ENCODE assay signal across 8 mouse cellular contexts in the genomic region with DNA sequence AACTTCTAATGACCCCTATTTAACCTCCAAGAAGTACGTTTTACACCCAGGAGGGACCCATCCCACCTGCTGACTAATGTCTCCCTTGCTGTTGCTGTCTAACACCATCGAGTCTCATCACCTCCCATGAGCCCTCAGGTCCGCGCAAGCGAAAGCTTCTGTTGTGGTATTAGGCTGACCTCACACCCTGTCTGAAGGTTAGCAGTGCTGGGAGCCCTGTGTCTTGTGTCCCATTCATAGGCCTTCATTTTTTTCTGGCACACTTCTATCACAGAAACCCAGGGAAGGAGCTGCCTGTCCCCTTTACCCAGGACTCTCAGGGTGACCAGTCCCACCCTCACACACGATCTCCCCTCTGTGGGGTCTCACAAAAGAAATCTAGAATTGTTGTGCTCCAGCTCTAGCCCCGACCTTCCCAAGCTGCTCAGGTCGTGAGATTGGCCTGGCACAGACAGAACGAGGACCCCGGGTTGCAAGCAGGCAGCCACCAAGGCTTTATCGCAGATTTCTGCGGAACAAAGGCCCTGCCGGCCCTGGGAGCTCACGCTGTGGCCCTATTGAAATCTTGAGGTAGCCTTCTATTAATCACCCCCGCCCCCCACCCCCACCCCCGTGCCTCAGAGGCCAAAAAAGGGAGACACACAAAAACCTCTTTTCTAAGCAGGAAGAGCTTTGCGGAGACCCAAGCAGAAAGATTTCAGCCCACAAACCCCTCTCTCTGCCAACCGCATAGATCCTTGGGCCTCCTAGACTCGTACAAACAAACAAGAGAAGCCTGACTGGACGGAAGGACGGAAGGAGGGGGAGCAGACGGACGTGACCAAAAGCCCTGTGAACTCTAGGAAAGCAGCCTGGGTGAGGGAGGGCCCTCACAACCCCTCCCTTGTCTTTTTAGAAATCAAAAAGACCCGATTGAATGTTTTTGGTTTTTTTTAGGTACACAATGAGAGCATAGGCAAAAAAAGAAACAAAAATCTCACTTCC. TPM values are rescaled to one million over a fixed set of nuclear protein-coding genes. Genes with fewer than 3 reads are reported as not detected.
DNase-seq lines count a peak whose midpoint lies in the region; ATAC-seq lines count a peak whose summit lies in the region.

No protein-coding gene starts in this region.

- H3K27ac ChIP-seq in kidney, embryonic 14.5 days (ENCODE audit: low read depth, low read length): peak overlapping the region; percentile 56; the same call in 1 of the 2 replicates
- peak overlapping the region; percentile 71 for H3K27ac ChIP-seq in embryonic facial prominence, embryonic 15.5 days (replicated peaks)
- H3K27ac ChIP-seq in limb, embryonic 10.5 days: peak overlapping the region; percentile 93
- H3K27ac ChIP-seq in midbrain, embryonic 14.5 days (replicated peaks; ENCODE audit: low read depth, low read length): peak overlapping the region; percentile 87

- no peaks in the 10 kb centered on the region for H3K27me3 ChIP-seq in kidney, embryonic 14.5 days (ENCODE audit: control insufficient read depth, insufficient read depth, low read length)
- no peaks in the 10 kb centered on the region for H3K27me3 ChIP-seq in embryonic facial prominence, embryonic 15.5 days
- no peaks in the 10 kb centered on the region for H3K27me3 ChIP-seq in limb, embryonic 10.5 days (ENCODE audit: low read depth, poor library complexity, severe bottlenecking)
- H3K27me3 ChIP-seq in midbrain, embryonic 14.5 days (ENCODE audit: control insufficient read depth, insufficient read depth, low read length): no peaks in the 10 kb centered on the region

- H3K4me3 ChIP-seq in kidney, embryonic 14.5 days (ENCODE audit: low read length): no peak overlapping the region
- no peak overlapping the region for H3K4me3 ChIP-seq in embryonic facial prominence, embryonic 15.5 days (replicated peaks)
- peak overlapping the region; percentile 27 for H3K4me3 ChIP-seq in limb, embryonic 10.5 days
- H3K4me3 ChIP-seq in midbrain, embryonic 14.5 days (replicated peaks; ENCODE audit: low read depth, low read length): no peak overlapping the region

- peaks cover 8% of the 10 kb centered on the region; the same call in 1 of the 2 replicates for H3K4me1 ChIP-seq in kidney, embryonic 14.5 days (ENCODE audit: control insufficient read depth, insufficient read depth, low read length)
- H3K4me1 ChIP-seq in embryonic facial prominence, embryonic 15.5 days: peaks cover 19% of the 10 kb centered on the region
- peaks cover 34% of the 10 kb centered on the region for H3K4me1 ChIP-seq in limb, embryonic 10.5 days
- H3K4me1 ChIP-seq in midbrain, embryonic 14.5 days (ENCODE audit: control insufficient read depth, insufficient read depth, low read length): peaks cover 22% of the 10 kb centered on the region

- WGBS in kidney, embryonic 14.5 days: 16% methylated on average over 24 of the region's 24 CpGs
- 24% methylated on average over 24 of the region's 24 CpGs for WGBS in embryonic facial prominence, embryonic 15.5 days
- WGBS in limb, embryonic 10.5 days: 16% methylated on average over 24 of the region's 24 CpGs
- 2% methylated on average over 24 of the region's 24 CpGs for WGBS in midbrain, embryonic 14.5 days

- intact Hi-C loops in gastrocnemius, postnatal 36 days (cut with DNase I): no loop called here

- peak overlapping the region; percentile 25; the same call in 1 of the 2 replicates for H3K4me2 ChIP-seq in kidney, embryonic 14.5 days (replicated peaks; ENCODE audit: low read depth, low read length)
- no peak overlapping the region for H3K4me2 ChIP-seq in embryonic facial prominence, embryonic 15.5 days (replicated peaks)
- no peak overlapping the region for H3K4me2 ChIP-seq in midbrain, embryonic 14.5 days (ENCODE audit: low read length)

- H3K9me3 ChIP-seq in kidney, embryonic 14.5 days (ENCODE audit: control insufficient read depth, low read length): peaks cover 2% of the 10 kb centered on the region; the same call in 1 of the 2 replicates
- no peaks in the 10 kb centered on the region for H3K9me3 ChIP-seq in embryonic facial prominence, embryonic 15.5 days (replicated peaks)
- H3K9me3 ChIP-seq in limb, embryonic 10.5 days (replicated peaks): no peaks in the 10 kb centered on the region
- H3K9me3 ChIP-seq in midbrain, embryonic 14.5 days (ENCODE audit: control insufficient read depth, low read length): no peaks in the 10 kb centered on the region

- DNase-seq in kidney, adult 18-20 months: no peak
- DNase-seq in limb, embryonic 10.5 days (ENCODE audit: low spot score): peak; percentile 54
- peak; percentile 76 for DNase-seq in midbrain, embryonic 14.5 days
- no peak for DNase-seq in gastrocnemius, postnatal 36 days
- no peak for DNase-seq in adrenal gland, postnatal 25 days
- no peak for DNase-seq in right cerebral cortex, adult 2 months (ENCODE audit: low spot score in 2 of 2)

- ATAC-seq in kidney, embryonic 14.5 days (ENCODE audit: low FRiP score, low TSS enrichment): no peak
- ATAC-seq in embryonic facial prominence, embryonic 15.5 days (ENCODE audit: insufficient number of reproducible peaks, low FRiP score, low TSS enrichment, low read depth): no peak
- ATAC-seq in midbrain, embryonic 14.5 days (ENCODE audit: low FRiP score, low TSS enrichment): peak; percentile 15; the same call in 1 of the 2 replicates

- peak overlapping the region; percentile 40; the same call in 1 of the 2 replicates for H3K9ac ChIP-seq in kidney, embryonic 14.5 days (ENCODE audit: low read depth, low read length)
- no peak overlapping the region for H3K9ac ChIP-seq in embryonic facial prominence, embryonic 15.5 days
- peak overlapping the region; percentile 24; the same call in 1 of the 2 replicates for H3K9ac ChIP-seq in midbrain, embryonic 14.5 days (replicated peaks; ENCODE audit: low read length)

- no peaks in the 10 kb centered on the region for H3K36me3 ChIP-seq in kidney, embryonic 14.5 days (ENCODE audit: control insufficient read depth, insufficient read depth, low read length)
- no peaks in the 10 kb centered on the region for H3K36me3 ChIP-seq in embryonic facial prominence, embryonic 15.5 days
- H3K36me3 ChIP-seq in limb, embryonic 10.5 days: peaks cover 13% of the 10 kb centered on the region
- H3K36me3 ChIP-seq in midbrain, embryonic 14.5 days (ENCODE audit: control insufficient read depth, insufficient read depth, low read length): no peaks in the 10 kb centered on the region

RNA-seq across cellular contexts. Expression of gene Foxk1, which starts 29.8 kb away (rescaled TPM):
- 4.4 and 6.5 TPM in 2 replicates for polyA plus RNA-seq in kidney, embryonic 14.5 days (2014; fragmentation: Nextera tagmentation; extraction: Ambion mirVana)
- polyA plus RNA-seq in embryonic facial prominence, embryonic 15.5 days (2015; fragmentation: Nextera tagmentation; extraction: Ambion mirVana): 6.5 and 6.6 TPM in 2 replicates
- 3.5 and 4.5 TPM in 2 replicates for polyA plus RNA-seq in limb, embryonic 10.5 days (2016; fragmentation: Nextera tagmentation; extraction: Ambion mirVana)
- polyA plus RNA-seq in midbrain, embryonic 14.5 days (2014; fragmentation: Nextera tagmentation; extraction: Ambion mirVana): 4.2 and 4.6 TPM in 2 replicates
- 10 to 100 TPM; 12.5 to 14.5 TPM for total RNA-seq in gastrocnemius, postnatal 36 days (2021)
- 24.2 and 27.3 TPM in 2 replicates for total RNA-seq in adrenal gland, postnatal 25 days (2021)

Comparison
In these comparisons a context has a peak if more than half of its experiments do, and no peak if none do; other contexts are left out.
1. DNase-seq: peak in limb, embryonic 10.5 days (single experiment) and midbrain, embryonic 14.5 days (single experiment); none in kidney, adult 18-20 months (single experiment), gastrocnemius, postnatal 36 days (0 of 2), adrenal gland, postnatal 25 days (single experiment) and right cerebral cortex, adult 2 months (0 of 2).
2. Peak in every context shown above with its lines, with median percentiles within 50 percentile points of each other: H3K27ac ChIP-seq.